Mouse (Mus musculus): ENCODE measurements around the gene Krt82. TPM values are rescaled to one million over a fixed set of nuclear protein-coding genes. Genes with fewer than 3 reads are reported as not detected.

The Krt82 gene
- polyA plus RNA-seq, 1 experiment: not detected

- no peak overlapping the region for H3K4me3 ChIP-seq (ENCODE audit: extremely low read depth, insufficient read depth, insufficient read length)
- H3K4me1 ChIP-seq (ENCODE audit: control insufficient read depth, insufficient read depth, insufficient read length): no peaks in the 10 kb centered on the region
- no peak overlapping the region for H3K27ac ChIP-seq (ENCODE audit: insufficient read depth, low read length)
- H3K27me3 ChIP-seq (ENCODE audit: control insufficient read depth, insufficient read depth, low read length): no peaks in the 10 kb centered on the region
- WGBS: 63% methylated on average over 9 of the region's 9 CpGs
- DNase-seq (ENCODE audit: low read depth in 1 of 2, low spot score in 2 of 2): no peak
- H3K36me3 ChIP-seq (ENCODE audit: control insufficient read depth, insufficient read depth, low read length): no peaks in the 10 kb centered on the region
- TF ChIP-seq POLR2A (IDR thresholded peaks at IDR 0.05; ENCODE audit: low read depth, low read length): no peak
- no peak for TF ChIP-seq CTCF (IDR thresholded peaks at IDR 0.05; ENCODE audit: extremely low read depth, insufficient read depth, insufficient read length, insufficient replicate concordance)
Observed at GRCm38 (mm10) chr15:101542543-101542942, 7.9 kb downstream of the Krt82 start.

DNA sequence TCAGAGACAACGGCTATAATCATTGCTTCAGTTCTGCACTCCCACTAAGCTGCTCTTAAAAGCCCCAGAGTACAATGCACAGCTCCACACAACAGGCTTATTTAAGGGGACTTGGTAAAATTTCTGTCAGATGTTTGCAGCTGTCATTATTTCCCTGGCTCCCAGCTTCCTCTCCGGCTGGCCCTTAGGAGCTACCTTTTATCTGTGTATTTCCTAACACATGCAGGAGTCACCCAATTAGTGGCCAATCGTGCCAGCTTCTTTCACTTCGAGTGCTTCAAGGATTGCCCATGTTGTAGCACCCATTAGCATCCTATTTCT is 11.9 kb downstream of the Krt82 start:
- no peak for TF ChIP-seq POLR2A (IDR thresholded peaks at IDR 0.05; ENCODE audit: low read depth, low read length)
- no peak for TF ChIP-seq CTCF (IDR thresholded peaks at IDR 0.05; ENCODE audit: extremely low read depth, insufficient read depth, insufficient read length, insufficient replicate concordance)
- Histone ChIP-seq H3K27me3 (ENCODE audit: control insufficient read depth, insufficient read depth, low read length) (no peaks in the 10 kb centered on the region), H3K27ac (ENCODE audit: insufficient read depth, low read length) (no peak overlapping the region), H3K36me3 (ENCODE audit: control insufficient read depth, insufficient read depth, low read length) (no peaks in the 10 kb centered on the region), H3K4me1 (ENCODE audit: control insufficient read depth, insufficient read depth, insufficient read length) (no peaks in the 10 kb centered on the region), H3K4me3 (ENCODE audit: extremely low read depth, insufficient read depth, insufficient read length) (no peak overlapping the region)
- 68% methylated on average over 4 of the region's 4 CpGs for WGBS
- DNase-seq (ENCODE audit: low read depth in 1 of 2, low spot score in 2 of 2): no peak

GRCm38 (mm10) chr15:101537864-101538579 is 12.4 kb downstream of the Krt82 start:
- Histone ChIP-seq H3K27me3 (ENCODE audit: control insufficient read depth, insufficient read depth, low read length) (no peaks in the 10 kb centered on the region), H3K36me3 (ENCODE audit: control insufficient read depth, insufficient read depth, low read length) (no peaks in the 10 kb centered on the region), H3K27ac (ENCODE audit: insufficient read depth, low read length) (no peak overlapping the region), H3K4me3 (ENCODE audit: extremely low read depth, insufficient read depth, insufficient read length) (no peak overlapping the region), H3K4me1 (ENCODE audit: control insufficient read depth, insufficient read depth, insufficient read length) (no peaks in the 10 kb centered on the region)
- 36% methylated on average over 7 of the region's 7 CpGs for WGBS
- no peak for TF ChIP-seq CTCF (IDR thresholded peaks at IDR 0.05; ENCODE audit: extremely low read depth, insufficient read depth, insufficient read length, insufficient replicate concordance)
- TF ChIP-seq POLR2A (IDR thresholded peaks at IDR 0.05; ENCODE audit: low read depth, low read length): no peak
- DNase-seq (ENCODE audit: low read depth in 1 of 2, low spot score in 2 of 2): no peak

DNA sequence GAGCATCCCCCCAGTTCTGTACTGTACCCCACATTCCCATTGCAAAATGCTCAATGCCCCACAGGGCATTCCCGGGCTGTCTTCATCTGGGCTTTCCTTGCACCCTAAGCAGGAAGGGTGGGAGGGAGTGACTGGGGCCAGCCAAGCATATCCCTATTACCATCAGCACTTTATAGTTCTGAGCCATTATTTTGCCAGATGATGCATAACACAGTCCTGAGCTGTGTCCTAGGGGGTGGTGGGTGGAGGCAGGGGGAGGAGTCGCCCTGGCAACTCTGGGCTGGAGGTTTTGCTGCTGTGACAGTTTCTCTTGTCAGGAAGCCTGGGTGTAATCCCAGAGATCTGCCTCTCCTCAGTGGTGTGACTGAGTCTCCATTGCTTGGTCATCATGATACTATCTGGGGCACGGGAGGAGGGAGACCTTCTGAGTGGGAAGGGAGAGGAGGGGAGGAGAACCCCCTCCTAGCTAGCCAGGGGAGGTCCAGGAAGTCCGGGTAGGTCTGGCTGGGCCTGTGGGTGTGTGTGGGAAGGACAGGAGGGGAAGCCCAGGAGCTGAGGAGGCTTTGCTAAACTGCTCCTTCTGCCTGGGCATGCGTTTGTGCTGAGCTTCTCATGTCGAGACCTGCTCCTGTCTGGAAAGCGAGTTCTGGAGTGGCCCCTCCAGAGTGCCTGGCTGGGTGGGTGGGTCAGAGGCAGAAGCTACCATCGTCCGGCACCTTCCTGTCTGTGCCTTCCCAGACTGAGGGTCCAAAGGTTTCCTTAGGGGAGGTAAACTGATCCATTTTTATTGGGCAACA is 14.2 kb downstream of the Krt82 start:
- Histone ChIP-seq H3K27ac (ENCODE audit: insufficient read depth, low read length) (no peak overlapping the region), H3K27me3 (ENCODE audit: control insufficient read depth, insufficient read depth, low read length) (no peaks in the 10 kb centered on the region), H3K4me1 (ENCODE audit: control insufficient read depth, insufficient read depth, insufficient read length) (no peaks in the 10 kb centered on the region), H3K4me3 (ENCODE audit: extremely low read depth, insufficient read depth, insufficient read length) (no peak overlapping the region), H3K36me3 (ENCODE audit: control insufficient read depth, insufficient read depth, low read length) (no peaks in the 10 kb centered on the region)
- DNase-seq (ENCODE audit: low read depth in 1 of 2, low spot score in 2 of 2): no peak
- TF ChIP-seq POLR2A (IDR thresholded peaks at IDR 0.05; ENCODE audit: low read depth, low read length): no peak
- TF ChIP-seq CTCF (IDR thresholded peaks at IDR 0.05; ENCODE audit: extremely low read depth, insufficient read depth, insufficient read length, insufficient replicate concordance): no peak
- 41% methylated on average over 9 of the region's 9 CpGs for WGBS

DNA sequence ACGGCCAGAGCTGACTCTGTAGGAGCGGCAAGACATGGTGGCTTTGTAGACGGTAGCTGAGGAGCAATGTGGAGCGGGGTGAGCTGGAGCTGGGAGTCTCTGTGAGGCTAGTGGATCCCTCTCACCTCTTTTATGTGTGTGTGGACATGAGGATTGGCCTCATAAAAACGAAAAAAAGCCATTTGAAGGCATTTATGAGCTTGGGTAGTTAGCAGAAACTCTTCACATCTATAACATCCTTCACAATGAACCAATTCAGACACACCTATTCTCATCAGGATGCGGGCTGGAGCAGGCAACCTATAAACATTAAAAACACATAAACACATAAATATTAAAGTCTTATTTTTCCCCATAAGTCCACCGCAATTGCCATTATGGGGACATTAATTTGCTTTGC is 17.7 kb downstream of the Krt82 start, which contains the start of gene Krt84:
Krt84 (minus strand) TSS at position 101 of the 400 bp plus-strand sequence.
- no peak within 1 kb of the TSS for H3K4me3 ChIP-seq (ENCODE audit: extremely low read depth, insufficient read depth, insufficient read length)
- no peak within 1 kb of the TSS for H3K27ac ChIP-seq (ENCODE audit: insufficient read depth, low read length)
- WGBS: 84% methylated on average over 7 of the region's 7 CpGs
- DNase-seq (ENCODE audit: low read depth in 1 of 2, low spot score in 2 of 2): no peak
- no peaks in the 10 kb centered on the region for H3K36me3 ChIP-seq (ENCODE audit: control insufficient read depth, insufficient read depth, low read length)
- TF ChIP-seq CTCF (IDR thresholded peaks at IDR 0.05; ENCODE audit: extremely low read depth, insufficient read depth, insufficient read length, insufficient replicate concordance): no peak
- no peaks in the 10 kb centered on the region for H3K27me3 ChIP-seq (ENCODE audit: control insufficient read depth, insufficient read depth, low read length)
- no peaks in the 10 kb centered on the region for H3K4me1 ChIP-seq (ENCODE audit: control insufficient read depth, insufficient read depth, insufficient read length)

- DNase-seq (ENCODE audit: low read depth in 1 of 2, low spot score in 2 of 2): no peak
- 58% methylated on average over 4 of the region's 4 CpGs for WGBS
- no peak overlapping the region for H3K27ac ChIP-seq (ENCODE audit: insufficient read depth, low read length)
- H3K4me3 ChIP-seq (ENCODE audit: extremely low read depth, insufficient read depth, insufficient read length): no peak overlapping the region
- no peaks in the 10 kb centered on the region for H3K27me3 ChIP-seq (ENCODE audit: control insufficient read depth, insufficient read depth, low read length)
- no peaks in the 10 kb centered on the region for H3K36me3 ChIP-seq (ENCODE audit: control insufficient read depth, insufficient read depth, low read length)
- H3K4me1 ChIP-seq (ENCODE audit: control insufficient read depth, insufficient read depth, insufficient read length): no peaks in the 10 kb centered on the region
- no peak for TF ChIP-seq POLR2A (IDR thresholded peaks at IDR 0.05; ENCODE audit: low read depth, low read length)
- TF ChIP-seq CTCF (IDR thresholded peaks at IDR 0.05; ENCODE audit: extremely low read depth, insufficient read depth, insufficient read length, insufficient replicate concordance): no peak
Observed at GRCm38 (mm10) chr15:101522556-101523232, 27.8 kb downstream of the Krt82 start.

All from spleen, adult 2 months (tissue).